Mouse (Mus musculus) ES-E14 (cell line): ENCODE data around the gene Ttll3. TPM values are rescaled to one million over a fixed set of nuclear protein-coding genes. Genes with fewer than 3 reads are reported as not detected.

Experiments used
- DNase-seq: peaks from one replicate; pipeline ENCODE4 v3.0.0-alpha.2; 2013; ENCODE audit warnings: low read depth, low spot score
- H3K27ac ChIP-seq: 2 replicates; pipeline ENCODE4 v1.5.1; 2012; ENCODE audit warnings: low read depth, mild to moderate bottlenecking, low read length, moderate library complexity, mixed read lengths; ENCODE audit not compliant: poor library complexity, insufficient read depth, severe bottlenecking
- H3K36me3 ChIP-seq: 2 replicates; pipeline ENCODE4 v1.6.1; 2012; ENCODE audit warnings: mild to moderate bottlenecking, low read length, moderate library complexity, mixed read lengths; ENCODE audit not compliant: control insufficient read depth, poor library complexity, insufficient read depth, severe bottlenecking
- H3K4me1 ChIP-seq, 2 experiments: fragments of 150-350 bp in 1 of 2; sonication (generic) in 1 of 2; 2 replicates each; pipeline ENCODE4 v1.6.1; 2012; ENCODE audit warnings: low read length in 2 of 2, mild to moderate bottlenecking in 1 of 2, mixed read lengths in 1 of 2; ENCODE audit not compliant: control insufficient read depth in 2 of 2, insufficient read depth in 2 of 2, poor library complexity in 1 of 2
- H3K4me3 ChIP-seq, 2 experiments: fragments of 150-350 bp in 1 of 2; sonication (generic) in 1 of 2; 2 replicates each; pipeline ENCODE4 v1.5.1; 2012; ENCODE audit warnings: low read length in 2 of 2, low read depth in 1 of 2, mild to moderate bottlenecking in 1 of 2, mixed read lengths in 1 of 2; ENCODE audit not compliant: insufficient read depth in 1 of 2, poor library complexity in 1 of 2, severe bottlenecking in 1 of 2
- H3K9ac ChIP-seq: 2 replicates; pipeline ENCODE4 v1.6.1; 2012; ENCODE audit warnings: low read depth, mild to moderate bottlenecking, low read length, mixed read lengths; ENCODE audit not compliant: poor library complexity, insufficient read depth, severe bottlenecking
- H3K9me3 ChIP-seq: fragments of 150-350 bp; sonication (generic); 2 replicates; pipeline ENCODE4 v1.6.1; 2012; ENCODE audit warnings: low read depth, mild to moderate bottlenecking, low read length; ENCODE audit not compliant: control insufficient read depth, insufficient read depth
- CHD2 ChIP-seq: IDR thresholded peaks from 2 replicates; pipeline ENCODE4 v1.6.1; 2014; ENCODE audit warnings: mild to moderate bottlenecking, low read depth, low read length, inconsistent platforms
- HCFC1 ChIP-seq: IDR thresholded peaks from 2 replicates; pipeline ENCODE4 v1.6.1; 2012; ENCODE audit warnings: low read length, inconsistent platforms, borderline replicate concordance; ENCODE audit not compliant: insufficient read depth
- MAFK ChIP-seq: IDR thresholded peaks from 2 replicates; pipeline ENCODE4 v1.6.1; 2014; ENCODE audit warnings: mild to moderate bottlenecking, low read depth, low read length, inconsistent platforms; ENCODE audit not compliant: insufficient read depth
- ZC3H11A ChIP-seq: IDR thresholded peaks from 2 replicates; pipeline ENCODE4 v1.6.1; 2012; ENCODE audit warnings: low read depth, mild to moderate bottlenecking, inconsistent platforms, low read length, borderline replicate concordance
- ZNF384 ChIP-seq: IDR thresholded peaks from 2 replicates; pipeline ENCODE4 v1.6.1; 2012; ENCODE audit warnings: low read depth, low read length, inconsistent platforms
- in situ Hi-C, 2 experiments: fragments of 600-800 bp; cut with MboI; formaldehyde crosslinking; loops; one replicate each; pipeline ENCODE4 v1.15.1; 2025; ENCODE audit warnings: low sequenced_read_pairs in 2 of 2, inconsistent platforms in 1 of 2; ENCODE audit not compliant: unreplicated experiment in 2 of 2
- total RNA-seq: library from RNA; depleted of rRNA; stranded (reverse); fragments of 300-350 nt; gene quantifications from 2 replicates; pipeline ENCODE4 v1.2.3, GENCODE M21; 2012

Ttll3 gene
- total RNA-seq, 1 experiment, result 5.3 TPM

DNA sequence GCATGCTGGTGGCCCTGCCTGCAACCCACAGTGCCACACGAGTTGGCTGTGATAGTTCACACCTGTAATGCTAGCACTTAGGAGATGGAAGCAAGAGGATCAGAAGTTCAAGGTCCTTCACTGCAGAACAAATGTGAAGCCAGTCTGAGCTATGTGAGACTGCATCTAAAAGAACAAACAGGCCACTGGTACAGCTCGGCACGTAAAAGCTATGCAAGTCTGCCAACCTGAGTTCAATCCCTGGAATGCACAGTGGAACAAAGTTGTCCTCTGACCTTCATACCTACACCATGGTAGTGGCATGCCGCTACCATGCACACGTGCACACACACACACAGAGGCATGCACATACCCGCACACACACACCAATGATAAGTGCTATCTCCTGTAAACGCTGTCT, 35.1 kb downstream of the Ttll3 start:
- no peak for DNase-seq
- no peak for TF ChIP-seq ZC3H11A
- TF ChIP-seq MAFK, result no peak
- no peak for TF ChIP-seq CHD2
- no peak for TF ChIP-seq ZNF384
- TF ChIP-seq HCFC1, result no peak
- in situ Hi-C loops, result no loop called here
- no peak overlapping the region for H3K4me3 ChIP-seq
- no peaks in the 10 kb centered on the region for H3K36me3 ChIP-seq
- H3K9ac ChIP-seq, result no peak overlapping the region
- 0 out of 4 replicates have a peak, but pooled peaks cover 0 to 2% of the 10 kb centered on the region in 2 experiments for H3K4me1 ChIP-seq
- H3K27ac ChIP-seq, result no peak overlapping the region
- no peaks in the 10 kb centered on the region for H3K9me3 ChIP-seq

DNA sequence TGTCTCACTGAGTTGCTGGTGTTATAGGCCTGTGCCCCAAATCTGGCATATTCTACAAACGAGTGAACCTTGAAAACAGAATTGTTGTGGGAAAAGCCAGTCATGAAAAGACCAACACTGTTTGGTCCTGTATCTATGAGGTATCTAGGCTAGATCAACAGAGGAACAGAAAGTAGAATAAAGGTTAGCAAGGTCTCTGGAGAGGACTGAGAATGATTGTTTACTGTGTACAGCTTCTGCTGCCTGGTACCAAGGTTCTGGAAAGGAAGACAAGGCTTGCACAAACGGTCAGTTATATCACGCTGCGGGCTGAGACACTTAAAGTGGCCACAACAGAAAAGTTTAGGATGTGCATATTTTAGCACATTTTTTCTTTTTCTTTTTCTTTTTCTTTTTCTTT, 37.6 kb downstream of the Ttll3 start:
- no peaks in the 10 kb centered on the region for H3K36me3 ChIP-seq
- H3K4me1 ChIP-seq, result 0 out of 4 replicates have a peak, but pooled peaks cover 0 to 2% of the 10 kb centered on the region in 2 experiments
- DNase-seq, result no peak
- H3K9me3 ChIP-seq, result no peaks in the 10 kb centered on the region
- H3K9ac ChIP-seq, result no peak overlapping the region
- TF ChIP-seq MAFK (no peak), ZC3H11A (no peak), HCFC1 (no peak), CHD2 (no peak), ZNF384 (no peak)
- no peak overlapping the region for H3K4me3 ChIP-seq
- in situ Hi-C loops, result no loop called here
- no peak overlapping the region for H3K27ac ChIP-seq

DNA sequence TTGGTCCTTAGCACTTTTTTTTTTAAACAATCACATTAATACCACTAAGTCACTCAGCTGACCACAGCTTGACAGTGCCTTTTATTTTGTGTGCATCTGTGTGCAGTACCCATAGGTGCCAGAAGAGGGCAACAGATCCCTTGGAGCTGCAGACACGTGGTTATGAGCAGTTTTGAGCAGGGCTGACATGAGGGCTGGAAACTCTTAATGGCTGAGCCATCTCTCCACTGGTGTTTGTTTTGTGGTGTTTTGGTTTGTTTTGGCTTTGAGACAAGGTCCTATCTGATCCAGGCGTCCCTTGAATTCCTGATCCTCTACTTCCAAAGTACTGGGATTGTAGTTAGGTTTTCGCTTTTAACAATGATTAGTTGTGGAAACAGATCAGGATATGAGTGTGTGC, 38.3 kb downstream of the Ttll3 start:
- no peak overlapping the region for H3K27ac ChIP-seq
- no peaks in the 10 kb centered on the region for H3K36me3 ChIP-seq
- 0 out of 4 replicates have a peak, but pooled peaks cover 0 to 2% of the 10 kb centered on the region in 2 experiments for H3K4me1 ChIP-seq
- H3K4me3 ChIP-seq, result no peak overlapping the region
- H3K9me3 ChIP-seq, result no peaks in the 10 kb centered on the region
- TF ChIP-seq MAFK, result no peak
- TF ChIP-seq CHD2, result no peak
- no peak for TF ChIP-seq ZNF384
- no peak for TF ChIP-seq HCFC1
- no peak; the same call in 1 of the 2 replicates for TF ChIP-seq ZC3H11A
- peak; percentile 82 for DNase-seq
- in situ Hi-C loops, result no loop called here
- no peak overlapping the region for H3K9ac ChIP-seq

DNA sequence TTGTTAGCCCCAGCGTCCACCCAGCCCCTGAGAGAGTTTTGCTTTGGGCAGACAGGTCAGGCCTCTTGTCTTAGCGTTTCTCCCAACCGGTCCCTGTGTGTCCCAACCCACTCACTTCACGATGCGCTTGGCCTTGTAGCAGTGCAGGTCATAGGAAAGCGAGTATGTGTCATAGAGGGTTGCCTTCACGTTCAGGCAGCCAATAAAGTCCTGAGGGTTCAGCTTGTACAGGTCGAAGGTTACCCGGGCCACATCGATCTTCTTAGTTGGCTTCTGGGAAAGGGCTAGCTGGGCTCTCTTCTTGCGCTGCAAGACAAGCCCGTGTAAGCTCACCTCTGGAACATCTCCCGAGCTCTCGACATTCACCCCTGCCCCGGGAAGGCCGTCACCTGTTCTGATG, 38.9 kb downstream of the Ttll3 start:
- Histone ChIP-seq H3K4me1 (0 out of 4 replicates have a peak, but pooled peaks cover 0 to 2% of the 10 kb centered on the region in 2 experiments), H3K36me3 (no peaks in the 10 kb centered on the region), H3K4me3 (no peak overlapping the region), H3K27ac (no peak overlapping the region), H3K9ac (no peak overlapping the region), H3K9me3 (no peaks in the 10 kb centered on the region)
- TF ChIP-seq CHD2 (no peak), ZNF384 (no peak), ZC3H11A (no peak), MAFK (no peak), HCFC1 (no peak)
- no peak for DNase-seq
- in situ Hi-C loops, result no loop called here
